8 mouse cellular contexts compared by ENCODE assay signal in the genomic region with DNA sequence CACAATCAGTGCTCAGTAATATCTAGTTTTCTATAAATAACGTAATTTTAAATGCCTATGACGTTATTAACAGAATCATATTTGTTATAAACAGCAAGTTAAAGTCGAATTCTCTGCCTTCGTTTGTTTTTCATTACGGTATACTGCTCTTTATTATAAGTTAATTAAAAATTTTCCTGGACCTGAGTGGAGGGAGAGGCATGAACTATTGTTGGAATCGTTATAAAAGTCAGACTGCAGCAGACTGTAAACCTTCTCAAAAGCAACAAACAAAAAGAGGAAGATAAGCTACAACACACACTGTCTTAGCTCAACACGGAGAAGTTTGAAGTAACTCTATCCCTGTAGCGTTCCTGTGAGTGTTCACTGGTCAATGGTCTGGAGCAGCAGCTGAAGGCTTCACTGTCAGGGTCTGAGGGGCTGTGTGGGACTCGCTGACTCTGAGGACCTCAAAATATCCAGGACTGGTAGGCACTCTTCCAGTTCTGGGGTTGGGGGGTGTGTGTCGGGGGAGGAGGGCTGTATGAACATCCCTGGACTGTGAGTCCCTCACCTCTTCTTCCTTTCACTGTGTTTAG. TPM values are rescaled to one million over a fixed set of nuclear protein-coding genes. Genes with fewer than 3 reads are reported as not detected.
A peak's percentile ranks its signal among the peaks of the same experiment; 100 is the strongest.
DNase-seq lines count a peak whose midpoint lies in the region; ATAC-seq lines count a peak whose summit lies in the region.
"Not testable (repeated sequence)": the region's sequence is repeated elsewhere in the genome, so short reads cannot be mapped to it uniquely, and the experiment has no call there.

No protein-coding gene starts in this region.

- H3K27me3 ChIP-seq in embryonic facial prominence, embryonic 10.5 days (replicated peaks; ENCODE audit: low read depth, poor library complexity, severe bottlenecking); forebrain, embryonic 15.5 days; heart, embryonic 15.5 days; intestine, embryonic 14.5 days (replicated peaks; ENCODE audit: control insufficient read depth, insufficient read depth, low read length); limb, embryonic 11.5 days (ENCODE audit: control insufficient read depth, insufficient read depth, low read length); lung, embryonic 15.5 days; midbrain, embryonic 15.5 days (replicated peaks); stomach, embryonic 14.5 days (ENCODE audit: control insufficient read depth, insufficient read depth, low read length): not testable (repeated sequence)

- not testable (repeated sequence) for H3K9me3 ChIP-seq in embryonic facial prominence, embryonic 10.5 days; forebrain, embryonic 15.5 days; heart, embryonic 15.5 days (replicated peaks); intestine, embryonic 14.5 days (ENCODE audit: control insufficient read depth, low read length); limb, embryonic 11.5 days (ENCODE audit: control insufficient read depth, low read length); lung, embryonic 15.5 days; midbrain, embryonic 15.5 days; stomach, embryonic 14.5 days (ENCODE audit: control insufficient read depth, low read depth, low read length)

- H3K36me3 ChIP-seq in embryonic facial prominence, embryonic 10.5 days (replicated peaks); forebrain, embryonic 15.5 days; heart, embryonic 15.5 days; intestine, embryonic 14.5 days (ENCODE audit: control insufficient read depth, insufficient read depth, low read length); limb, embryonic 11.5 days (ENCODE audit: control insufficient read depth, insufficient read depth, low read length); lung, embryonic 15.5 days; midbrain, embryonic 15.5 days (replicated peaks); stomach, embryonic 14.5 days (ENCODE audit: control insufficient read depth, insufficient read depth, low read length): not testable (repeated sequence)

- H3K4me1 ChIP-seq in embryonic facial prominence, embryonic 10.5 days; forebrain, embryonic 15.5 days; heart, embryonic 15.5 days (replicated peaks); intestine, embryonic 14.5 days (replicated peaks; ENCODE audit: control insufficient read depth, insufficient read depth, low read length); limb, embryonic 11.5 days (ENCODE audit: control insufficient read depth, insufficient read depth, low read length); lung, embryonic 15.5 days; midbrain, embryonic 15.5 days; stomach, embryonic 14.5 days (ENCODE audit: control insufficient read depth, insufficient read depth, low read length): not testable (repeated sequence)

- not testable (repeated sequence) for DNase-seq in embryonic facial prominence, embryonic 10.5 days (ENCODE audit: low spot score); intestine, embryonic 14.5 days (ENCODE audit: low spot score); limb, embryonic 11.5 days (ENCODE audit: low spot score)

- H3K4me3 ChIP-seq in embryonic facial prominence, embryonic 10.5 days: peak overlapping the region; percentile 82
- H3K4me3 ChIP-seq in forebrain, embryonic 15.5 days: peak overlapping the region; percentile 80
- peak overlapping the region; percentile 62 for H3K4me3 ChIP-seq in heart, embryonic 15.5 days
- peak overlapping the region; percentile 74; the same call in 1 of the 2 replicates for H3K4me3 ChIP-seq in intestine, embryonic 14.5 days (ENCODE audit: low read depth, low read length)
- peak overlapping the region; percentile 53 for H3K4me3 ChIP-seq in limb, embryonic 11.5 days (ENCODE audit: low read depth, low read length)
- peak overlapping the region; percentile 57 for H3K4me3 ChIP-seq in lung, embryonic 15.5 days
- peak overlapping the region; percentile 67 for H3K4me3 ChIP-seq in midbrain, embryonic 15.5 days
- peak overlapping the region; percentile 49 for H3K4me3 ChIP-seq in stomach, embryonic 14.5 days (ENCODE audit: low read depth, low read length)

- WGBS in embryonic facial prominence, embryonic 10.5 days: 59% methylated on average over 10 of the region's 10 CpGs
- 51% methylated on average over 10 of the region's 10 CpGs for WGBS in forebrain, embryonic 15.5 days
- WGBS in heart, embryonic 15.5 days: 54% methylated on average over 10 of the region's 10 CpGs
- 55% methylated on average over 10 of the region's 10 CpGs for WGBS in intestine, embryonic 14.5 days
- WGBS in limb, embryonic 11.5 days: 58% methylated on average over 10 of the region's 10 CpGs
- 54% methylated on average over 10 of the region's 10 CpGs for WGBS in lung, embryonic 15.5 days
- 53% methylated on average over 10 of the region's 10 CpGs for WGBS in midbrain, embryonic 15.5 days
- WGBS in stomach, embryonic 14.5 days: 60% methylated on average over 10 of the region's 10 CpGs

- not testable (repeated sequence) for H3K9ac ChIP-seq in forebrain, embryonic 15.5 days (replicated peaks); heart, embryonic 15.5 days; intestine, embryonic 14.5 days (ENCODE audit: low read length); limb, embryonic 11.5 days (ENCODE audit: low read length); lung, embryonic 15.5 days; midbrain, embryonic 15.5 days; stomach, embryonic 14.5 days (replicated peaks; ENCODE audit: low read depth, low read length)

- not testable (repeated sequence) for H3K27ac ChIP-seq in embryonic facial prominence, embryonic 10.5 days (replicated peaks); forebrain, embryonic 15.5 days (replicated peaks); heart, embryonic 15.5 days; intestine, embryonic 14.5 days (ENCODE audit: low read depth); limb, embryonic 11.5 days (replicated peaks; ENCODE audit: low read depth, low read length); lung, embryonic 15.5 days; midbrain, embryonic 15.5 days; stomach, embryonic 14.5 days (ENCODE audit: low read length)

- ATAC-seq in forebrain, embryonic 15.5 days (replicated peaks): peak; percentile 36
- not testable (repeated sequence) for ATAC-seq in heart, embryonic 15.5 days (replicated peaks; ENCODE audit: insufficient number of reproducible peaks, insufficient read depth, low FRiP score, low read depth)
- ATAC-seq in intestine, embryonic 14.5 days (replicated peaks; ENCODE audit: low FRiP score, low TSS enrichment, low read depth): peak; percentile 12; the same call in 1 of the 2 replicates
- 0 out of 2 replicates have a peak, but pooled peaks have one; percentile 26 for ATAC-seq in limb, embryonic 11.5 days (ENCODE audit: insufficient number of reproducible peaks, low FRiP score, low TSS enrichment, low read depth)
- ATAC-seq in lung, embryonic 15.5 days (ENCODE audit: borderline replicate concordance, extremely low read depth, low FRiP score, low TSS enrichment): peak; percentile 62; the same call in 1 of the 2 replicates
- ATAC-seq in midbrain, embryonic 15.5 days (replicated peaks): peak; percentile 60
- ATAC-seq in stomach, embryonic 14.5 days (ENCODE audit: insufficient number of reproducible peaks, insufficient read depth, low FRiP score, low read depth): peak; percentile 37; the same call in 1 of the 2 replicates

- peak overlapping the region; percentile 82 for H3K4me2 ChIP-seq in forebrain, embryonic 15.5 days (replicated peaks)
- peak overlapping the region; percentile 92 for H3K4me2 ChIP-seq in heart, embryonic 15.5 days
- H3K4me2 ChIP-seq in intestine, embryonic 14.5 days (ENCODE audit: low read length): peak overlapping the region; percentile 83
- not testable (repeated sequence) for H3K4me2 ChIP-seq in limb, embryonic 11.5 days (ENCODE audit: low read depth, severe bottlenecking)
- peak overlapping the region; percentile 84 for H3K4me2 ChIP-seq in lung, embryonic 15.5 days
- peak overlapping the region; percentile 74 for H3K4me2 ChIP-seq in midbrain, embryonic 15.5 days
- peak overlapping the region; percentile 58 for H3K4me2 ChIP-seq in stomach, embryonic 14.5 days (replicated peaks; ENCODE audit: low read depth, low read length)

RNA-seq across cellular contexts. Expression of gene Tnfrsf22, which starts 0.4 kb away (rescaled TPM):
- polyA plus RNA-seq in embryonic facial prominence, embryonic 10.5 days (2016; fragmentation: Nextera tagmentation; extraction: Ambion mirVana): 9.7 and 12.2 TPM in 2 replicates
- polyA plus RNA-seq in forebrain, embryonic 15.5 days (2015; fragmentation: Nextera tagmentation; extraction: Ambion mirVana): 4.0 and 5.3 TPM in 2 replicates
- polyA plus RNA-seq in heart, embryonic 15.5 days (2015; fragmentation: Nextera tagmentation; extraction: Ambion mirVana): 2.7 and 2.8 TPM in 2 replicates
- 8.6 and 9.1 TPM in 2 replicates for polyA plus RNA-seq in intestine, embryonic 14.5 days (2014; fragmentation: Nextera tagmentation; extraction: Ambion mirVana)
- 12.9 and 13.8 TPM in 2 replicates for polyA plus RNA-seq in limb, embryonic 11.5 days (2014; fragmentation: Nextera tagmentation; extraction: Ambion mirVana)
- polyA plus RNA-seq in lung, embryonic 15.5 days (2015; fragmentation: Nextera tagmentation; extraction: Ambion mirVana): 7.8 and 8.1 TPM in 2 replicates
- polyA plus RNA-seq in midbrain, embryonic 15.5 days (2015; fragmentation: Nextera tagmentation; extraction: Ambion mirVana): 3.2 and 3.5 TPM in 2 replicates
- polyA plus RNA-seq in stomach, embryonic 14.5 days (2014; fragmentation: Nextera tagmentation; extraction: Ambion mirVana): 12.4 and 13.7 TPM in 2 replicates

RNA-seq across cellular contexts. Expression of gene Tnfrsf26, which starts 21.3 kb away (rescaled TPM):
- 0.17 and 0.30 TPM in 2 replicates for polyA plus RNA-seq in embryonic facial prominence, embryonic 10.5 days (2016; fragmentation: Nextera tagmentation; extraction: Ambion mirVana)
- polyA plus RNA-seq in forebrain, embryonic 15.5 days (2015; fragmentation: Nextera tagmentation; extraction: Ambion mirVana): 0.10 and 0.19 TPM in 2 replicates
- polyA plus RNA-seq in heart, embryonic 15.5 days (2015; fragmentation: Nextera tagmentation; extraction: Ambion mirVana): 0.64 and 0.86 TPM in 2 replicates
- 0.30 and 0.55 TPM in 2 replicates for polyA plus RNA-seq in intestine, embryonic 14.5 days (2014; fragmentation: Nextera tagmentation; extraction: Ambion mirVana)
- 0.05 TPM in 1 of 2 replicates, not detected in the other for polyA plus RNA-seq in limb, embryonic 11.5 days (2014; fragmentation: Nextera tagmentation; extraction: Ambion mirVana)
- polyA plus RNA-seq in lung, embryonic 15.5 days (2015; fragmentation: Nextera tagmentation; extraction: Ambion mirVana): 0.33 and 0.44 TPM in 2 replicates
- polyA plus RNA-seq in midbrain, embryonic 15.5 days (2015; fragmentation: Nextera tagmentation; extraction: Ambion mirVana): 0.15 and 0.21 TPM in 2 replicates
- polyA plus RNA-seq in stomach, embryonic 14.5 days (2014; fragmentation: Nextera tagmentation; extraction: Ambion mirVana): 0.17 TPM in 1 of 2 replicates, not detected in the other

RNA-seq across cellular contexts. Expression of gene Tnfrsf23, which starts 35.8 kb away (rescaled TPM):
- 0.35 and 0.65 TPM in 2 replicates for polyA plus RNA-seq in embryonic facial prominence, embryonic 10.5 days (2016; fragmentation: Nextera tagmentation; extraction: Ambion mirVana)
- 0.45 and 0.66 TPM in 2 replicates for polyA plus RNA-seq in forebrain, embryonic 15.5 days (2015; fragmentation: Nextera tagmentation; extraction: Ambion mirVana)
- polyA plus RNA-seq in heart, embryonic 15.5 days (2015; fragmentation: Nextera tagmentation; extraction: Ambion mirVana): 1.9 and 3.0 TPM in 2 replicates
- 1.0 and 1.1 TPM in 2 replicates for polyA plus RNA-seq in intestine, embryonic 14.5 days (2014; fragmentation: Nextera tagmentation; extraction: Ambion mirVana)
- 0.09 and 0.58 TPM in 2 replicates for polyA plus RNA-seq in limb, embryonic 11.5 days (2014; fragmentation: Nextera tagmentation; extraction: Ambion mirVana)
- polyA plus RNA-seq in lung, embryonic 15.5 days (2015; fragmentation: Nextera tagmentation; extraction: Ambion mirVana): 1.1 and 1.2 TPM in 2 replicates
- polyA plus RNA-seq in midbrain, embryonic 15.5 days (2015; fragmentation: Nextera tagmentation; extraction: Ambion mirVana): 1.1 and 1.2 TPM in 2 replicates
- polyA plus RNA-seq in stomach, embryonic 14.5 days (2014; fragmentation: Nextera tagmentation; extraction: Ambion mirVana): 1.7 and 1.9 TPM in 2 replicates

RNA-seq across cellular contexts. Expression of gene Cars, which starts 50.0 kb away (rescaled TPM):
- polyA plus RNA-seq in embryonic facial prominence, embryonic 10.5 days (2016; fragmentation: Nextera tagmentation; extraction: Ambion mirVana): 79.5 and 80.7 TPM in 2 replicates
- 70.1 and 73.0 TPM in 2 replicates for polyA plus RNA-seq in forebrain, embryonic 15.5 days (2015; fragmentation: Nextera tagmentation; extraction: Ambion mirVana)
- polyA plus RNA-seq in heart, embryonic 15.5 days (2015; fragmentation: Nextera tagmentation; extraction: Ambion mirVana): 24.7 and 34.5 TPM in 2 replicates
- polyA plus RNA-seq in intestine, embryonic 14.5 days (2014; fragmentation: Nextera tagmentation; extraction: Ambion mirVana): 53.9 and 56.5 TPM in 2 replicates
- 62.2 and 65.7 TPM in 2 replicates for polyA plus RNA-seq in limb, embryonic 11.5 days (2014; fragmentation: Nextera tagmentation; extraction: Ambion mirVana)
- 55.7 and 58.9 TPM in 2 replicates for polyA plus RNA-seq in lung, embryonic 15.5 days (2015; fragmentation: Nextera tagmentation; extraction: Ambion mirVana)
- polyA plus RNA-seq in midbrain, embryonic 15.5 days (2015; fragmentation: Nextera tagmentation; extraction: Ambion mirVana): 74.1 and 75.8 TPM in 2 replicates
- 51.1 and 58.1 TPM in 2 replicates for polyA plus RNA-seq in stomach, embryonic 14.5 days (2014; fragmentation: Nextera tagmentation; extraction: Ambion mirVana)
